Mouse (Mus musculus) lung, adult 2 months (tissue): ENCODE data around the gene Olfr599.

Source experiments
- CTCF ChIP-seq: fragments of 200-500 bp; IDR thresholded peaks from 2 replicates; pipeline ENCODE4 v1.5.1; 2011; ENCODE audit warnings: mild to moderate bottlenecking, low read length, control low read depth; ENCODE audit not compliant: insufficient read depth
- POLR2A ChIP-seq: fragments of 200-500 bp; IDR thresholded peaks from 2 replicates; pipeline ENCODE4 v1.6.1; 2011; ENCODE audit warnings: low read depth, mild to moderate bottlenecking, control low read depth, low read length, borderline replicate concordance; ENCODE audit errors: extremely low read depth

GRCm38 (mm10) chr7:103335617-103336016 lies at the start of gene Olfr599:
- no peak for TF ChIP-seq CTCF
- TF ChIP-seq POLR2A: no peak
